Mouse (Mus musculus) forebrain, embryonic 10.5 days (tissue): ENCODE results near the gene Itgam. TPM values are rescaled to one million over a fixed set of nuclear protein-coding genes. Genes with fewer than 3 reads are reported as not detected.
"Not testable (repeated sequence)": the region's sequence is repeated elsewhere in the genome, so short reads cannot be mapped to it uniquely, and the experiment has no call there.

ENCODE experiments used
- DNase-seq: peaks from one replicate; pipeline ENCODE4 v3.0.0-alpha.2; 2017; ENCODE audit warnings: low spot score; ENCODE audit errors: extremely low spot score
- H3K27ac ChIP-seq: fragments of 300-500 bp; sonication (generic); 2 replicates; pipeline ENCODE4 v1.5.1; 2016; ENCODE audit warnings: mild to moderate bottlenecking
- H3K27me3 ChIP-seq: fragments of 300-500 bp; sonication (generic); 2 replicates; pipeline ENCODE4 v1.6.1; 2016; ENCODE audit warnings: mild to moderate bottlenecking; ENCODE audit not compliant: poor library complexity, severe bottlenecking
- H3K36me3 ChIP-seq: fragments of 300-500 bp; sonication (generic); replicated peaks from 2 replicates; pipeline ENCODE4 v1.6.1; 2016; ENCODE audit warnings: mild to moderate bottlenecking, moderate library complexity
- H3K4me1 ChIP-seq: fragments of 300-500 bp; sonication (generic); 2 replicates; pipeline ENCODE4 v1.6.1; 2016
- H3K4me3 ChIP-seq: fragments of 300-500 bp; sonication (generic); 2 replicates; pipeline ENCODE4 v1.5.1; 2016; ENCODE audit warnings: mild to moderate bottlenecking, moderate library complexity
- H3K9me3 ChIP-seq: fragments of 300-500 bp; sonication (generic); 2 replicates; pipeline ENCODE4 v1.6.1; 2016; ENCODE audit warnings: mild to moderate bottlenecking, moderate library complexity
- WGBS: fragments of 180-500 bp; shearing (Covaris S2); methylation state at CpG from one replicate; pipeline ENCODE4 v1.1.7; 2016; 5-methylcytosine and 5-hydroxymethylcytosine counted together
- polyA plus RNA-seq: library from polyadenylated mRNA; unstranded; fragments of >200 nt; fragmentation: Nextera tagmentation; extraction: Ambion mirVana; gene quantifications from 2 replicates; pipeline ENCODE4 v1.2.1, GENCODE M21; 2016

Gene Itgam
- polyA plus RNA-seq = 0.33 and 0.40 TPM in 2 replicates

- Histone ChIP-seq H3K36me3 (no peaks in the 10 kb centered on the region), H3K9me3 (no peaks in the 10 kb centered on the region), H3K4me3 (no peak within 1 kb of the TSS), H3K4me1 (no peaks in the 10 kb centered on the region), H3K27me3 (no peaks in the 10 kb centered on the region), H3K27ac (no peak within 1 kb of the TSS)
- WGBS = 91% methylated on average over 7 of the region's 7 CpGs
- DNase-seq = no peak
These were observed at the start of gene Itgam, which contains the start of gene Gm49368 for GRCm38 (mm10) chr7:128062456-128062855. TSS of gene Itgam (plus strand) at chr7:128062640. TSS of gene Gm49368 (plus strand) at chr7:128062683.

GRCm38 (mm10) chr7:128013116-128013515, 49.3 kb upstream of the Itgam start:
- WGBS = 92% methylated on average over 13 of the region's 13 CpGs
- Histone ChIP-seq H3K27ac (no peak overlapping the region), H3K36me3 (no peaks in the 10 kb centered on the region), H3K27me3 (peaks cover 23% of the 10 kb centered on the region), H3K9me3 (no peaks in the 10 kb centered on the region), H3K4me3 (no peak overlapping the region), H3K4me1 (peaks cover 11% of the 10 kb centered on the region)
- DNase-seq = no peak

GRCm38 (mm10) chr7:128016134-128016533, 46.3 kb upstream of the Itgam start:
- DNase-seq, H3K4me1 ChIP-seq: not testable (repeated sequence)
- 85% methylated on average over 5 of the region's 5 CpGs for WGBS

GRCm38 (mm10) chr7:128016650-128017049, 45.8 kb upstream of the Itgam start:
- H3K27me3 ChIP-seq = no peaks in the 10 kb centered on the region
- WGBS = 87% methylated on average over 6 of the region's 6 CpGs
- no peak overlapping the region for H3K27ac ChIP-seq
- H3K36me3 ChIP-seq = no peaks in the 10 kb centered on the region
- DNase-seq = no peak
- H3K9me3 ChIP-seq = no peaks in the 10 kb centered on the region
- no peak overlapping the region for H3K4me3 ChIP-seq
- H3K4me1 ChIP-seq = no peaks in the 10 kb centered on the region

More at GRCm38 (mm10) chr7:128016134-128016533, 46.3 kb upstream of the Itgam start:
- not testable (repeated sequence) for H3K9me3 ChIP-seq, H3K27ac ChIP-seq, H3K4me3 ChIP-seq, H3K27me3 ChIP-seq, H3K36me3 ChIP-seq

- H3K36me3 ChIP-seq = no peaks in the 10 kb centered on the region
- no peaks in the 10 kb centered on the region for H3K27me3 ChIP-seq
- 85% methylated on average over 3 of the region's 3 CpGs for WGBS
- H3K4me3 ChIP-seq = no peak overlapping the region
- H3K4me1 ChIP-seq = no peaks in the 10 kb centered on the region
- H3K27ac ChIP-seq = no peak overlapping the region
- no peaks in the 10 kb centered on the region for H3K9me3 ChIP-seq
- DNase-seq = no peak
These were observed 44.2 kb upstream of the Itgam start for GRCm38 (mm10) chr7:128018275-128018674.

- H3K27ac ChIP-seq = no peak overlapping the region
- H3K9me3 ChIP-seq = no peaks in the 10 kb centered on the region
- no peak overlapping the region for H3K4me3 ChIP-seq
- H3K27me3 ChIP-seq = no peaks in the 10 kb centered on the region
- DNase-seq = no peak
- no peaks in the 10 kb centered on the region for H3K4me1 ChIP-seq
- H3K36me3 ChIP-seq = no peaks in the 10 kb centered on the region
- 95% methylated on average over 2 of the region's 2 CpGs for WGBS
These were observed 43.3 kb upstream of the Itgam start for GRCm38 (mm10) chr7:128019187-128019586.

- H3K9me3 ChIP-seq = no peaks in the 10 kb centered on the region
- no peak overlapping the region for H3K27ac ChIP-seq
- no peak for DNase-seq
- 64% methylated on average over 8 of the region's 8 CpGs for WGBS
- H3K4me1 ChIP-seq = no peaks in the 10 kb centered on the region
- no peaks in the 10 kb centered on the region for H3K27me3 ChIP-seq
- H3K4me3 ChIP-seq = no peak overlapping the region
- H3K36me3 ChIP-seq = no peaks in the 10 kb centered on the region
These were observed 39.5 kb upstream of the Itgam start for GRCm38 (mm10) chr7:128022974-128023373.

- H3K9me3 ChIP-seq = no peaks in the 10 kb centered on the region
- no peak overlapping the region for H3K4me3 ChIP-seq
- no peaks in the 10 kb centered on the region for H3K36me3 ChIP-seq
- no peaks in the 10 kb centered on the region for H3K27me3 ChIP-seq
- H3K27ac ChIP-seq = no peak overlapping the region
- no peak for DNase-seq
- 95% methylated on average over 4 of the region's 4 CpGs for WGBS
- no peaks in the 10 kb centered on the region for H3K4me1 ChIP-seq
These were observed 38.9 kb upstream of the Itgam start for GRCm38 (mm10) chr7:128023565-128023964.

GRCm38 (mm10) chr7:128024364-128024763, 38.1 kb upstream of the Itgam start:
- Histone ChIP-seq H3K4me1 (no peaks in the 10 kb centered on the region), H3K4me3 (no peak overlapping the region)
- whole genome bisulfite sequencing = 94% methylated on average over 9 of the region's 9 CpGs

GRCm38 (mm10) chr7:128024932-128025331, 37.5 kb upstream of the Itgam start:
- Histone ChIP-seq H3K4me3 (no peak overlapping the region), H3K36me3 (no peaks in the 10 kb centered on the region), H3K27me3 (no peaks in the 10 kb centered on the region), H3K4me1 (no peaks in the 10 kb centered on the region), H3K27ac (no peak overlapping the region), H3K9me3 (no peaks in the 10 kb centered on the region)
- no peak for DNase-seq
- WGBS = 90% methylated on average over 4 of the region's 4 CpGs

More at GRCm38 (mm10) chr7:128024364-128024763, 38.1 kb upstream of the Itgam start:
- no peak for DNase-seq
- Histone ChIP-seq H3K27me3 (no peaks in the 10 kb centered on the region), H3K9me3 (no peaks in the 10 kb centered on the region), H3K27ac (no peak overlapping the region), H3K36me3 (no peaks in the 10 kb centered on the region)

GRCm38 (mm10) chr7:128025381-128025780, 37.1 kb upstream of the Itgam start:
- no peaks in the 10 kb centered on the region for H3K36me3 ChIP-seq
- no peak for DNase-seq
- H3K27me3 ChIP-seq = no peaks in the 10 kb centered on the region
- H3K27ac ChIP-seq = no peak overlapping the region
- WGBS = 81% methylated on average over 4 of the region's 4 CpGs
- no peak overlapping the region for H3K4me3 ChIP-seq
- H3K4me1 ChIP-seq = no peaks in the 10 kb centered on the region
- H3K9me3 ChIP-seq = no peaks in the 10 kb centered on the region

GRCm38 (mm10) chr7:128031403-128031976, 30.9 kb upstream of the Itgam start:
- WGBS = 33% methylated on average over 9 of the region's 9 CpGs
- DNase-seq = peak; percentile 47
- Histone ChIP-seq H3K27ac (no peak overlapping the region), H3K9me3 (no peaks in the 10 kb centered on the region), H3K27me3 (no peaks in the 10 kb centered on the region), H3K36me3 (no peaks in the 10 kb centered on the region), H3K4me1 (no peaks in the 10 kb centered on the region), H3K4me3 (no peak overlapping the region)

GRCm38 (mm10) chr7:128032290-128032988, 30.0 kb upstream of the Itgam start:
- no peak overlapping the region for H3K4me3 ChIP-seq
- no peaks in the 10 kb centered on the region for H3K36me3 ChIP-seq
- 95% methylated on average over 5 of the region's 5 CpGs for WGBS
- no peaks in the 10 kb centered on the region for H3K27me3 ChIP-seq
- H3K27ac ChIP-seq = no peak overlapping the region
- DNase-seq = no peak
- H3K9me3 ChIP-seq = no peaks in the 10 kb centered on the region
- no peaks in the 10 kb centered on the region for H3K4me1 ChIP-seq
